Mouse (Mus musculus): ENCODE results near the gene Ston1.

Ston1 gene

GRCm38 (mm10) chr17:88597222-88598055, at the start of gene Ston1:
Gene Ston1, plus strand, starts transcription at chr17:88597684.
- peak; percentile 84 for DNase-seq (ENCODE audit: extremely low spot score)

GRCm38 (mm10) chr17:88549411-88550191, 47.9 kb upstream of the Ston1 start:
- no peak for DNase-seq (ENCODE audit: extremely low spot score)

- no peak for DNase-seq (ENCODE audit: extremely low spot score)
Measured at GRCm38 (mm10) chr17:88550351-88550750, 47.1 kb upstream of the Ston1 start.

- no peak for DNase-seq (ENCODE audit: extremely low spot score)
Measured at GRCm38 (mm10) chr17:88550981-88551940, 46.2 kb upstream of the Ston1 start.

GRCm38 (mm10) chr17:88552556-88552955, 44.9 kb upstream of the Ston1 start:
- peak; percentile 24 for DNase-seq (ENCODE audit: extremely low spot score)

- DNase-seq (ENCODE audit: extremely low spot score) = no peak
Measured at GRCm38 (mm10) chr17:88553001-88553449, 44.5 kb upstream of the Ston1 start.

GRCm38 (mm10) chr17:88553473-88554087, 43.9 kb upstream of the Ston1 start:
- DNase-seq (ENCODE audit: extremely low spot score) = no peak

GRCm38 (mm10) chr17:88556176-88556575, 41.3 kb upstream of the Ston1 start:
- DNase-seq (ENCODE audit: extremely low spot score) = no peak

GRCm38 (mm10) chr17:88556688-88557087, 40.8 kb upstream of the Ston1 start:
- no peak for DNase-seq (ENCODE audit: extremely low spot score)

GRCm38 (mm10) chr17:88558168-88558842, 39.2 kb upstream of the Ston1 start:
- DNase-seq (ENCODE audit: extremely low spot score) = peak; percentile 76

GRCm38 (mm10) chr17:88563611-88564010, 33.9 kb upstream of the Ston1 start:
- DNase-seq (ENCODE audit: extremely low spot score) = no peak

GRCm38 (mm10) chr17:88569807-88570540, 27.5 kb upstream of the Ston1 start:
- no peak for DNase-seq (ENCODE audit: extremely low spot score)

- DNase-seq (ENCODE audit: extremely low spot score) = no peak
Measured at GRCm38 (mm10) chr17:88570784-88571183, 26.7 kb upstream of the Ston1 start.

- no peak for DNase-seq (ENCODE audit: extremely low spot score)
Measured at GRCm38 (mm10) chr17:88574811-88575210, 22.7 kb upstream of the Ston1 start.

GRCm38 (mm10) chr17:88578522-88579242, 18.8 kb upstream of the Ston1 start:
- no peak for DNase-seq (ENCODE audit: extremely low spot score)

GRCm38 (mm10) chr17:88580556-88580955, 16.9 kb upstream of the Ston1 start:
- DNase-seq (ENCODE audit: extremely low spot score) = no peak

- no peak for DNase-seq (ENCODE audit: extremely low spot score)
Measured at GRCm38 (mm10) chr17:88581511-88582021, 15.9 kb upstream of the Ston1 start.

- no peak for DNase-seq (ENCODE audit: extremely low spot score)
Measured at GRCm38 (mm10) chr17:88582999-88583398, 14.5 kb upstream of the Ston1 start.

- DNase-seq (ENCODE audit: extremely low spot score) = no peak
Measured at GRCm38 (mm10) chr17:88583411-88583810, 14.1 kb upstream of the Ston1 start.
